Mouse (Mus musculus): ENCODE measurements around the gene Tapbpl. TPM values are rescaled to one million over a fixed set of nuclear protein-coding genes. Genes with fewer than 3 reads are reported as not detected.

Tapbpl gene
- polyA plus RNA-seq, 1 experiment from 2014 or later, result 4.2 TPM

Small RNAs within 50 kb of the gene (microRNA-seq; reads per million reads assigned to microRNA genes)
- gene Mir3098, result 0.61 reads per million
- gene Mir8113, result not detected

Other genes with a start within 250 kb of the Tapbpl start
- 0.31 and 0.50 TPM in 2 replicates for gene Pianp, start 235.2 kb downstream of the Tapbpl start, polyA plus RNA-seq (2015; fragmentation: Nextera tagmentation; extraction: Ambion mirVana)
- 9.3 and 10.1 TPM in 2 replicates for gene Zfp384, start 222.7 kb downstream of the Tapbpl start, polyA plus RNA-seq (2015; fragmentation: Nextera tagmentation; extraction: Ambion mirVana)
- gene Ing4, start 192.1 kb downstream of the Tapbpl start, polyA plus RNA-seq (2015; fragmentation: Nextera tagmentation; extraction: Ambion mirVana), result 78.2 and 91.2 TPM in 2 replicates
- 5.4 and 6.6 TPM in 2 replicates for gene Acrbp, start 182.2 kb downstream of the Tapbpl start, polyA plus RNA-seq (2015; fragmentation: Nextera tagmentation; extraction: Ambion mirVana)
- gene Lpar5, start 163.9 kb downstream of the Tapbpl start, polyA plus RNA-seq (2015; fragmentation: Nextera tagmentation; extraction: Ambion mirVana), result 0.24 and 0.63 TPM in 2 replicates
- 57.5 and 67.0 TPM in 2 replicates for gene Chd4, start 135.9 kb downstream of the Tapbpl start, polyA plus RNA-seq (2015; fragmentation: Nextera tagmentation; extraction: Ambion mirVana)
- gene Nop2, start 100.0 kb downstream of the Tapbpl start, polyA plus RNA-seq (2015; fragmentation: Nextera tagmentation; extraction: Ambion mirVana), result 42.7 and 48.1 TPM in 2 replicates
- gene Iffo1, start 86.6 kb downstream of the Tapbpl start, polyA plus RNA-seq (2015; fragmentation: Nextera tagmentation; extraction: Ambion mirVana), result 9.4 and 9.5 TPM in 2 replicates
- 4,266 and 4,534 TPM in 2 replicates for gene Gapdh, start 65.4 kb downstream of the Tapbpl start, polyA plus RNA-seq (2015; fragmentation: Nextera tagmentation; extraction: Ambion mirVana)
- gene Ncapd2, start 40.2 kb downstream of the Tapbpl start, polyA plus RNA-seq (2015; fragmentation: Nextera tagmentation; extraction: Ambion mirVana), result 80.3 and 81.8 TPM in 2 replicates
- 219 and 251 TPM in 2 replicates for gene Mrpl51, start 40.1 kb downstream of the Tapbpl start, polyA plus RNA-seq (2015; fragmentation: Nextera tagmentation; extraction: Ambion mirVana)
- gene Vamp1, start 16.3 kb downstream of the Tapbpl start, polyA plus RNA-seq (2015; fragmentation: Nextera tagmentation; extraction: Ambion mirVana), result 4.4 and 4.7 TPM in 2 replicates
- gene Cd27, start 5.2 kb upstream of the Tapbpl start, polyA plus RNA-seq (2015; fragmentation: Nextera tagmentation; extraction: Ambion mirVana), result 2.0 TPM in 2 replicates
- 0.16 TPM in 1 of 2 replicates, not detected in the other for gene Tuba3a, start 54.2 kb upstream of the Tapbpl start, polyA plus RNA-seq (2015; fragmentation: Nextera tagmentation; extraction: Ambion mirVana)
- 42.9 and 43.5 TPM in 2 replicates for gene Ltbr, start 82.0 kb upstream of the Tapbpl start, polyA plus RNA-seq (2015; fragmentation: Nextera tagmentation; extraction: Ambion mirVana)
- 0.63 and 0.69 TPM in 2 replicates for gene Scnn1a, start 88.8 kb upstream of the Tapbpl start, polyA plus RNA-seq (2015; fragmentation: Nextera tagmentation; extraction: Ambion mirVana)
- gene Tnfrsf1a, start 117.5 kb upstream of the Tapbpl start, polyA plus RNA-seq (2015; fragmentation: Nextera tagmentation; extraction: Ambion mirVana), result 39.0 and 43.8 TPM in 2 replicates
- 0.10 and 0.11 TPM in 2 replicates for gene Plekhg6, start 148.9 kb upstream of the Tapbpl start, polyA plus RNA-seq (2015; fragmentation: Nextera tagmentation; extraction: Ambion mirVana)

Measured in heart, embryonic 13.5 days (tissue).